Mouse (Mus musculus): ENCODE data around the gene 4930412O13Rik.

DNA sequence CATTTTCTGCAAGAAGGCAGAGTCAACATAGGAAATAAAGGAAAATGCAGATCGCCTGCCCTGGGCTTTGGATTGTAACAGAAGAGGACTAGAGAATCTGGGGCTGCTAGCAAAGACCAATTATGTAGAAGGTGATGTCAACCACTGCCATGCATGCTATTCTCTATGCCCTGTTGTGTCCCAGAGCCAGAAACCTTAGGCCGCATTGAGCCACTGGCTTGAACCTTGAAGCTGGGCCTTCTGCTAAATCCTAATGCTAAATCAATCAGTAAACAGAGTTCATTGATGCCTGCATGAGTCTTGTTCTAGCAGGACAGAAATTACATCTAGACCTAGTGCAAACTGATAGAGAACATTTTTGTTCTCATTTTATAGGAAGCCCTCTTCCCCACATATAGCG lies 5.0 kb downstream of the 4930412O13Rik start:
- TF ChIP-seq CTCF (IDR thresholded peaks at IDR 0.05; ENCODE audit: extremely low read depth, insufficient read depth, insufficient read length, insufficient replicate concordance), result no peak
- no peak for TF ChIP-seq POLR2A (IDR thresholded peaks at IDR 0.05; ENCODE audit: low read depth, low read length)
